Mouse (Mus musculus): ENCODE measurements around the gene Plxdc1. TPM values are rescaled to one million over a fixed set of nuclear protein-coding genes. Genes with fewer than 3 reads are reported as not detected.

Gene Plxdc1
- polyA plus RNA-seq, 2 experiments, result 0.20 to 0.38 TPM

DNA sequence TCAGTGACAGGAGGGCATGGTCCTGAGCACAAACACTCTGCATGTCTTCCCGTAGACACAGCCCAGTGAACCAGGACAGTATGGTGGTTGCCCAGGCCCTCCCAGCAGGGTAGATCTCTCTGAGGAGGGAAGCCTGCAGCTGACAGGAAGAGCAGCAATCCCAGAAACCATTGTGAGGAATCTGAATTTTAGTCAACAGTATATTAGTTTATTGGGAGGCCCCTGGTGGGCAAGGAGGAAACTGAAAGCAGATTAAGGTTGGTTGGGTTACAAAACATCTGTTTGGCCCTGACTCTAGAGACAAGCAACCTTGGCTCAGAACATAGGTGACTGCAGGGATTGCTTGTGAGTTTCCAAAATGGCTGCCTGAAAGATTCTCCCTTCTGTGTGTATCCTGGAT is 2.3 kb downstream of the Plxdc1 start:
- Histone ChIP-seq H3K4me1 (replicated peaks; ENCODE audit: control insufficient read depth in 2 of 2, insufficient read depth in 2 of 2, low read length in 1 of 2) (no peaks in the 10 kb centered on the region), H3K27ac (no peak overlapping the region), H3K4me2 (ENCODE audit: low read depth) (no peak overlapping the region), H3K9ac (replicated peaks) (no peak overlapping the region), H3K27me3 (ENCODE audit: control insufficient read depth, insufficient read depth, low read length) (peaks cover 24% of the 10 kb centered on the region), H3K36me3 (replicated peaks; ENCODE audit: control insufficient read depth, insufficient read depth, low read depth) (no peaks in the 10 kb centered on the region), H3K9me3 (ENCODE audit: control insufficient read depth, low read length) (no peaks in the 10 kb centered on the region), H3K4me3 (ENCODE audit: insufficient read depth in 1 of 2, low read depth in 2 of 2, low read length in 2 of 2) (no peak overlapping the region)
- ATAC-seq (ENCODE audit: insufficient read depth) (no peak), DNase-seq (ENCODE audit: low read depth in 3 of 3, low spot score in 3 of 3) (no peak)
- TF ChIP-seq CTCF (IDR thresholded peaks at IDR 0.05; ENCODE audit: low read depth) (no peak), EP300 (IDR thresholded peaks at IDR 0.05; ENCODE audit: low read depth) (no peak)
- 58% methylated on average over 1 of the region's 1 CpGs for WGBS (ENCODE audit: insufficient replicate concordance)

DNA sequence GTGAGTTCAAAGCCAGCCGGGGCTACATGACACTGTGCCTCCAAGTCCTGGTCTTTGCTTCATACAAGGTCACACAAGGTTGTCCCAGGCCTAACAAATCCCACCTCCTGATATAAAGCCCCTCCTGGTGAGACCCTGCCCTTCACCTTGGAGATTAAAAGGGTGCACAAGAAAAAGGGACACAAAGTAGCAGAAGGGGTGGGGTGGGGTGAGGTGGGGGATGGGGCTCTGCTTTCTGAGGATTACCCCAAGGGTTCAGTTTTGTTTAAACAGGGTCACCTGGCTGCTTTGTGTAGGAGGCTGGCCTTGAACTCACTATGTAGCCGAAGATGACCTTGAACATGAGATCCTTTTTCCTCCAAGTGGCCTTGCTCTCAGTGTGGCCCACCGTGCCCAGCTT is 2.7 kb downstream of the Plxdc1 start:
- H3K36me3 ChIP-seq (replicated peaks; ENCODE audit: control insufficient read depth, insufficient read depth, low read depth), result no peaks in the 10 kb centered on the region
- H3K4me1 ChIP-seq (replicated peaks; ENCODE audit: control insufficient read depth in 2 of 2, insufficient read depth in 2 of 2, low read length in 1 of 2), result no peaks in the 10 kb centered on the region
- H3K4me2 ChIP-seq (ENCODE audit: low read depth), result no peak overlapping the region
- H3K9ac ChIP-seq (replicated peaks), result no peak overlapping the region
- peaks cover 24% of the 10 kb centered on the region for H3K27me3 ChIP-seq (ENCODE audit: control insufficient read depth, insufficient read depth, low read length)
- ATAC-seq (ENCODE audit: insufficient read depth) (no peak), DNase-seq (ENCODE audit: low read depth in 3 of 3, low spot score in 3 of 3) (no peak)
- no peak for TF ChIP-seq CTCF (IDR thresholded peaks at IDR 0.05; ENCODE audit: low read depth)
- no peak for TF ChIP-seq EP300 (IDR thresholded peaks at IDR 0.05; ENCODE audit: low read depth)
- 67% methylated on average over 3 of the region's 3 CpGs for WGBS (ENCODE audit: insufficient replicate concordance)
- H3K4me3 ChIP-seq (ENCODE audit: insufficient read depth in 1 of 2, low read depth in 2 of 2, low read length in 2 of 2), result no peak overlapping the region
- H3K9me3 ChIP-seq (ENCODE audit: control insufficient read depth, low read length), result no peaks in the 10 kb centered on the region
- H3K27ac ChIP-seq, result no peak overlapping the region

DNA sequence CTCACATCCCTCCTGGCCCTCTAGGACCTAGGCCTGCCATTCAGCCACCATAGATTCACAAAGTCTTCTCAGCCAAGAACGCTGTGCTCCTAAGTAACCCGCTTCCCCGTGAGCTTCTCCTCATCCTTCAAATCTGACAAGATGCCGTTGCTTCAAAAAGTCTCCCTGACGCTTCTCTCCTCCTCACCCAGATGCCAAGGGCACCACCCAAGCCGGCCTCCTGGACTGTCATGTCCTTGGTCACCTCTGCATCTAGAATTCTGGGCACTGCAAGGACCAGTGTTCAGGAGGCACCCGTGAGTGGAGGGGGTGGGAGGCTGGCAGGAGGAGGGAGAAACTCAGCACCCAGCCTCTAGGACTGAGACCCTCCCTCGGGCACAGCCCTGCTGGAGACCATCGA is 3.5 kb downstream of the Plxdc1 start:
- Histone ChIP-seq H3K27me3 (ENCODE audit: control insufficient read depth, insufficient read depth, low read length) (peaks cover 24% of the 10 kb centered on the region), H3K9me3 (ENCODE audit: control insufficient read depth, low read length) (no peaks in the 10 kb centered on the region), H3K36me3 (replicated peaks; ENCODE audit: control insufficient read depth, insufficient read depth, low read depth) (no peaks in the 10 kb centered on the region), H3K4me3 (ENCODE audit: insufficient read depth in 1 of 2, low read depth in 2 of 2, low read length in 2 of 2) (no peak overlapping the region), H3K9ac (replicated peaks) (no peak overlapping the region), H3K4me1 (replicated peaks; ENCODE audit: control insufficient read depth in 2 of 2, insufficient read depth in 2 of 2, low read length in 1 of 2) (no peaks in the 10 kb centered on the region), H3K4me2 (ENCODE audit: low read depth) (no peak overlapping the region), H3K27ac (no peak overlapping the region)
- TF ChIP-seq CTCF (IDR thresholded peaks at IDR 0.05; ENCODE audit: low read depth) (no peak), EP300 (IDR thresholded peaks at IDR 0.05; ENCODE audit: low read depth) (no peak)
- no peak for DNase-seq (ENCODE audit: low read depth in 3 of 3, low spot score in 3 of 3)
- whole genome bisulfite sequencing (ENCODE audit: insufficient replicate concordance), result 66% methylated on average over 9 of the region's 9 CpGs
- no peak for ATAC-seq (ENCODE audit: insufficient read depth)

DNA sequence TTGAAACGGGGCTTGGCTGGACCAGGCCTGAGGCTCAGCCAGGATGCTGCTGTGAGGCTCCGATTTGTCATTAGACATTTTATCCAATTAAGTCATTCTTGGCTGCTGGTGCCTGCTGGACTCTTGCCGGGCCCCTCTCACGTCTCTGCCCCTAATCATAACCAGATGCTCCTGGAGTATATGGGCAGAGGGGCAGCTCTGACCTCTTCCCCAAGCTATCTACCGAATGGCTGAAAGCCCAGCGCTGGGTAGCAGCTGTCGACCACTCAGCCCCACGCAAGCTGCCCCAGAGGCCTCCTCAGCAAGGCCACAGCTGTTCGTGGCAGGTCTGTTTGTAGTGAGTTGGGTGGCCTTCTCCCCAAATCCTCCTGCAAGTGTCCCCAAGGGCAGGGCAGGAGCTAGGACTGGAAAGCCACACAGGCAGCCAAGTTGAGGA is 5.7 kb downstream of the Plxdc1 start:
- Histone ChIP-seq H3K4me1 (replicated peaks; ENCODE audit: control insufficient read depth in 2 of 2, insufficient read depth in 2 of 2, low read length in 1 of 2) (no peaks in the 10 kb centered on the region), H3K27ac (no peak overlapping the region), H3K4me3 (ENCODE audit: insufficient read depth in 1 of 2, low read depth in 2 of 2, low read length in 2 of 2) (no peak overlapping the region), H3K27me3 (ENCODE audit: control insufficient read depth, insufficient read depth, low read length) (peaks cover 8% of the 10 kb centered on the region), H3K4me2 (ENCODE audit: low read depth) (no peak overlapping the region), H3K9ac (replicated peaks) (no peak overlapping the region), H3K9me3 (ENCODE audit: control insufficient read depth, low read length) (no peaks in the 10 kb centered on the region), H3K36me3 (replicated peaks; ENCODE audit: control insufficient read depth, insufficient read depth, low read depth) (no peaks in the 10 kb centered on the region)
- DNase-seq (ENCODE audit: low read depth in 3 of 3, low spot score in 3 of 3), result no peak
- TF ChIP-seq EP300 (IDR thresholded peaks at IDR 0.05; ENCODE audit: low read depth), result no peak
- no peak for TF ChIP-seq CTCF (IDR thresholded peaks at IDR 0.05; ENCODE audit: low read depth)
- no peak for ATAC-seq (ENCODE audit: insufficient read depth)
- 63% methylated on average over 9 of the region's 9 CpGs for WGBS (ENCODE audit: insufficient replicate concordance)

DNA sequence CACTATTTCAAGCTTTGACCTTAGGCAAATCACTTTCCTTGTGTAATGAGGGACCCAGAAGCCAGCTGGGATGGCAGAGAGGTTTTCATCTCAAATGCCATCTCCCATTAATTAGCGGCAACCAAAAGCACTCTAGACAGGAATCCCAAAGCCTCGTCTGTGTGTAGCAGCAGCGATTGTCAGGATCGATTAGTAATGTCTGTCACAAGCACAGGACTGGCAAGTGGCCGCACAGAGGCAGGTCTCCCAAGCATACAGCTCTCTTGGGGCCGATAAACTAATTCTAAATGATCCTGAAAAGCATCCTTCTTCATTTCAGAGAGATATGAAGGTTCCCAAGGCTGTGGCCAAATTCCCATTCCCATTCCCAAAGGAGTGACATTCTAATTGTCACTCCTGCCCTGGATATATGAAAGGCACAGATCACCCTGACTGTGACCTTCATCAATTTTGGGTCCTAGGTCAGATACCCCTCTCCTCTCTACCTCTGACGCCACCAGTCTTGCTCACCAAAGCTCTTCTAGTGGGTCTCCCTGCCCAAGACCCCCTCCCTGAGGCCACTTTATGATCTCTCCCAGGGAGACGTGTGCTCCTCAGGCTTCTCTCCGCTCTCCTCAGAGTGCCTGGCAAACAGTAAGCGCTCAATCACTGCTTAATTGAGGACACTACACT is 6.3 kb downstream of the Plxdc1 start:
- Histone ChIP-seq H3K4me2 (ENCODE audit: low read depth) (no peak overlapping the region), H3K4me3 (ENCODE audit: insufficient read depth in 1 of 2, low read depth in 2 of 2, low read length in 2 of 2) (no peak overlapping the region), H3K27ac (no peak overlapping the region), H3K4me1 (replicated peaks; ENCODE audit: control insufficient read depth in 2 of 2, insufficient read depth in 2 of 2, low read length in 1 of 2) (no peaks in the 10 kb centered on the region), H3K27me3 (ENCODE audit: control insufficient read depth, insufficient read depth, low read length) (peaks cover 2% of the 10 kb centered on the region), H3K9ac (replicated peaks) (no peak overlapping the region), H3K36me3 (replicated peaks; ENCODE audit: control insufficient read depth, insufficient read depth, low read depth) (no peaks in the 10 kb centered on the region), H3K9me3 (ENCODE audit: control insufficient read depth, low read length) (no peaks in the 10 kb centered on the region)
- no peak for TF ChIP-seq CTCF (IDR thresholded peaks at IDR 0.05; ENCODE audit: low read depth)
- 59% methylated on average over 10 of the region's 10 CpGs for WGBS (ENCODE audit: insufficient replicate concordance)
- ATAC-seq (ENCODE audit: insufficient read depth) (no peak), DNase-seq (ENCODE audit: low read depth in 3 of 3, low spot score in 3 of 3) (no peak)

Data from liver, embryonic 14.5 days (tissue).